Mouse (Mus musculus) erythroblast, embryonic 14.5 days (primary cell): Measurements from ENCODE around the gene Myog. TPM values are rescaled to one million over a fixed set of nuclear protein-coding genes. Genes with fewer than 3 reads are reported as not detected.

Source experiments
- H3K27me3 ChIP-seq: 2 replicates; pipeline ENCODE4 v1.6.1; 2012; ENCODE audit warnings: inconsistent platforms; ENCODE audit not compliant: control insufficient read depth
- H3K36me3 ChIP-seq: 2 replicates; pipeline ENCODE4 v1.6.1; 2012; ENCODE audit warnings: mild to moderate bottlenecking, inconsistent platforms; ENCODE audit not compliant: control insufficient read depth
- H3K4me1 ChIP-seq: 2 replicates; pipeline ENCODE4 v1.6.1; 2012; ENCODE audit warnings: inconsistent platforms; ENCODE audit not compliant: control insufficient read depth
- H3K4me3 ChIP-seq: replicated peaks from 2 replicates; pipeline ENCODE3; 2012; ENCODE audit warnings: moderate library complexity, mild to moderate bottlenecking, inconsistent platforms
- H3K9me3 ChIP-seq: 2 replicates; pipeline ENCODE4 v1.6.1; 2012; ENCODE audit warnings: low read length, inconsistent platforms, mixed read lengths; ENCODE audit not compliant: control insufficient read depth
- GATA1 ChIP-seq: IDR thresholded peaks from 2 replicates; pipeline ENCODE4 v1.6.1; 2012; ENCODE audit warnings: low read length, inconsistent platforms, mixed read lengths
- TAL1 ChIP-seq: IDR thresholded peaks from 3 replicates; pipeline ENCODE4 v1.6.1; 2012; ENCODE audit warnings: low read length, inconsistent platforms, mixed read lengths
- polyA plus RNA-seq: library from polyadenylated mRNA; stranded (reverse); fragments of >175 nt; gene quantifications from 2 replicates; pipeline ENCODE4 v1.2.3, GENCODE M21; 2012

Myog gene
- polyA plus RNA-seq, 1 experiment, result not detected

DNA sequence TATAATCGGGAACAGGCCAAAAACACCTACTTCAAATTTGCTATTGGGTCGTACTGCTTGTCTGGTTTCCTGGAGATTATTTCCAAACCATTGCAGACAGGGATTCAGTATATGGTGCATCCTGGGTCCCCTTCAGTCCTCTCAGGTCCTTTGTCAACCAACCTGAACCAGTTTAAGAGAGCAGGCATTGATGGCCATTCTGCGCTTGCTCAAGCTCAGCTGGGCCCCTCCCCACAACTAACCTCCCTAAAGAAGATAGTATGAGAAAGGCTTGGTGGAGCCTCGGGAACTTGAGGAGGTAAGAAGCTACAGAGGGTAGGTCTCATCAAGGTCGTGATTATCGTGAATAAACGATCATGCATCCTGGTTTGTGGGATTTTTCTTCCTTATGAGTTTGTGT, 3.5 kb downstream of the Myog start:
- no peak overlapping the region for H3K4me3 ChIP-seq
- peaks cover 16% of the 10 kb centered on the region for H3K27me3 ChIP-seq
- 0 out of 2 replicates have a peak, but pooled peaks cover 2% of the 10 kb centered on the region for H3K9me3 ChIP-seq
- H3K36me3 ChIP-seq, result no peaks in the 10 kb centered on the region
- no peak for TF ChIP-seq TAL1
- no peak for TF ChIP-seq GATA1
- H3K4me1 ChIP-seq, result no peaks in the 10 kb centered on the region

DNA sequence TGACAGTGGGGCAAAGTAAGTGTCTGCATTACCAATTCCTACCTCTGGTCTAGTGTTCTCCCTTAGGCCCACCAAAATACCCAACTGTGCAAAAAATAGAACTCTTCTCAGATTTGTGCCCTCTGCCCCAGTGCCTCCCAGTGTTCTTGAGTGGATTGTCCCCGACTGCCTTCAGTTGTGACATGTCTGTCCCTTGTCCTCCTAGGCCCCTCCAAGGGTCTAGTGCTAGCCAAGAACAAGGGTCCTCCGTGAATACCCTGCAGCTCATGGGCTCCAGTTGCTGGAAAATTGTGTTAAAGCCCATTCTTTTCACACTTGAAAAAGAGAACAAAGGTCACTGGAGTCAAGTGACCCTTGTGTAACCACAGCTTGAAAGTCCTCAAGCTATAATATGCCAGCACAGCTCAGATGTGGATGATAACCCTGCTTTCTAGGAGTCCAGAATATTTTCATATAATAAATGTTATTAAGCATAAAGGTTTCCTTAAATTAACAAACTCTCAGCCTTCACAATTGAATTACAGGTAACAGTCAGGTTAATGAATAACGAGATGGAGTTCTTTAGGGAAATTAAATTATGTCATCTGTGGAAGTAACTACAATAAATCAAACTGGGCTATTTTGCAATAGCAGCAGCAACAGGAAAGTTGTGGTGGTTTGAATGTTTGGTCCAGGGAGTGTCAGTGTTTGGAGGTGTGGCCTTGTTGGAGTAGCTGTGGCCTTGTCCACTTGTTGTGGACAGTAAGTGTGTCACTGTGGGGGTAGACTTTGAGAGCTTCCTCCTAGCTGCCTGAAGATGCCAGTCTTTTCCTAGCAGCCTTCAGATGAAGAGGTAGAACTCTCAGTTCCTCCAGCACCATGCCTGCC, 4.2 kb downstream of the Myog start:
- TF ChIP-seq TAL1 (no peak), GATA1 (no peak)

DNA sequence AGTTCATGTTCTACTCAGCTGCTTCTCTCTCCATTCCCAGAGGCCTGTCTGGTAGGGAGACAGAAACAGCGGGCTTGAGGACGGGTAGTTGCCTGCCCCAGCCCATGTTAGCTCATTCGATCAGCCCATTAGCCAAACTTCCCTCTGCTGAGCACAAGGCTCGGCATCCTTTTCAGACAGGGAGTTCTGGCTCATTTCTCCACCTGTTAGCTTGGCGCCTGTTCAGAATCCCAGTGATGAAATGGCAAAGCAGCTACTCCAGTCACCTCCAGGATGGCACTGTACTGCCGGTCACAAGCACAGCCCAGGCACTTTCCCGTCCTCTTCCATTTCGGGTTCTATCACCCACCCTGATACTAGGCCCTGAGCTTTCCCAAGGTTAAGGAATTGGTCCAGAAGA, 7.5 kb downstream of the Myog start:
- H3K27me3 ChIP-seq, result peaks cover 40% of the 10 kb centered on the region
- TF ChIP-seq TAL1, result no peak
- no peak for TF ChIP-seq GATA1
- H3K4me1 ChIP-seq, result no peaks in the 10 kb centered on the region
- 0 out of 2 replicates have a peak, but pooled peaks cover 2% of the 10 kb centered on the region for H3K9me3 ChIP-seq
- H3K4me3 ChIP-seq, result no peak overlapping the region
- H3K36me3 ChIP-seq, result no peaks in the 10 kb centered on the region

More for the DNA sequence above, 4.2 kb downstream of the Myog start:
- Histone ChIP-seq H3K9me3 (0 out of 2 replicates have a peak, but pooled peaks cover 2% of the 10 kb centered on the region), H3K4me1 (no peaks in the 10 kb centered on the region), H3K36me3 (no peaks in the 10 kb centered on the region), H3K27me3 (peaks cover 23% of the 10 kb centered on the region), H3K4me3 (no peak overlapping the region)

- Histone ChIP-seq H3K9me3 (0 out of 2 replicates have a peak, but pooled peaks cover 5% of the 10 kb centered on the region), H3K4me1 (no peaks in the 10 kb centered on the region), H3K36me3 (no peaks in the 10 kb centered on the region), H3K27me3 (peaks cover 40% of the 10 kb centered on the region), H3K4me3 (peak overlapping the region; percentile 28)
- TF ChIP-seq GATA1 (no peak), TAL1 (no peak)
These were observed 9.0 kb downstream of the Myog start for GRCm38 (mm10) chr1:134298636-134299411.

GRCm38 (mm10) chr1:134302568-134303238, 12.9 kb downstream of the Myog start:
- Histone ChIP-seq H3K36me3 (no peaks in the 10 kb centered on the region), H3K27me3 (peaks cover 30% of the 10 kb centered on the region), H3K4me3 (no peak overlapping the region), H3K9me3 (0 out of 2 replicates have a peak, but pooled peaks cover 3% of the 10 kb centered on the region), H3K4me1 (no peaks in the 10 kb centered on the region)
- TF ChIP-seq TAL1, result no peak
- TF ChIP-seq GATA1, result no peak

DNA sequence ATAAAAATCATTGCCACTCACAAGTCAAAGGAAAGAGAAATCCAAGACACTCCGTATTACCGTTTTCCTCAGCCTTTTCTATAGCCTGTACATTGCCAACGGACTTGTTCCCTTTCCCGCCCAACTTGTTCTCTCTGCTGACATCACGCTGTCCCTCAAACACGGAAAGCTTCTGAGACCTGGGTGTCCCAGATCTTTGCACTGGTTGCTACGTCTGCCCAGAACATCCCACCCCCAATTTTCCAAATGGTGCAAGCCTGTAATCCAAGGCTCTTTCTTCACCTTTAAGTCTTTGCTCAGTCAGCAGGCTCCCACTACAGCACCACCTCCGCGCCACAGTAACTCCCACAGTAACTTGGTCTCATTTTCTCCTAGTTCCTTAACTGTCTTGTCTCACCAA, 15.2 kb downstream of the Myog start:
- H3K4me1 ChIP-seq, result no peaks in the 10 kb centered on the region
- H3K4me3 ChIP-seq, result no peak overlapping the region
- TF ChIP-seq TAL1 (no peak), GATA1 (no peak)
- H3K36me3 ChIP-seq, result no peaks in the 10 kb centered on the region
- H3K9me3 ChIP-seq, result 0 out of 2 replicates have a peak, but pooled peaks cover 3% of the 10 kb centered on the region
- peaks cover 8% of the 10 kb centered on the region for H3K27me3 ChIP-seq

GRCm38 (mm10) chr1:134307409-134307808, 17.6 kb downstream of the Myog start:
- Histone ChIP-seq H3K4me1 (no peaks in the 10 kb centered on the region), H3K4me3 (no peak overlapping the region), H3K27me3 (no peaks in the 10 kb centered on the region), H3K9me3 (0 out of 2 replicates have a peak, but pooled peaks cover 3% of the 10 kb centered on the region), H3K36me3 (no peaks in the 10 kb centered on the region)
- no peak for TF ChIP-seq TAL1
- no peak for TF ChIP-seq GATA1

GRCm38 (mm10) chr1:134310291-134310690, 20.5 kb downstream of the Myog start:
- no peaks in the 10 kb centered on the region for H3K4me1 ChIP-seq
- TF ChIP-seq GATA1 (no peak), TAL1 (no peak)
- no peaks in the 10 kb centered on the region for H3K9me3 ChIP-seq
- H3K36me3 ChIP-seq, result no peaks in the 10 kb centered on the region
- no peak overlapping the region for H3K4me3 ChIP-seq
- no peaks in the 10 kb centered on the region for H3K27me3 ChIP-seq
